Mouse (Mus musculus): ENCODE measurements around the gene Vpreb2. TPM values are rescaled to one million over a fixed set of nuclear protein-coding genes. Genes with fewer than 3 reads are reported as not detected.
A peak's percentile ranks its signal among the peaks of the same experiment; 100 is the strongest.

Vpreb2 gene
- polyA plus RNA-seq, 1 experiment from 2014 or later = 0.30 TPM

- H3K4me1 ChIP-seq (ENCODE audit: insufficient read depth, low read depth, low read length) = no peaks in the 10 kb centered on the region
- DNase-seq (ENCODE audit: low spot score) (peak; percentile 79), ATAC-seq (peak; percentile 97)
- H3K27ac ChIP-seq (ENCODE audit: low read length) = peak overlapping the region; percentile 11; the same call in 1 of the 2 replicates
- no peak overlapping the region for H3K4me3 ChIP-seq (ENCODE audit: low read depth, low read length)
- whole genome bisulfite sequencing = 11% methylated on average over 7 of the region's 7 CpGs
- no peak overlapping the region for H3K9ac ChIP-seq (replicated peaks; ENCODE audit: low read depth)
- no peaks in the 10 kb centered on the region for H3K36me3 ChIP-seq (ENCODE audit: insufficient read depth, low read length)
- no peaks in the 10 kb centered on the region for H3K9me3 ChIP-seq (ENCODE audit: low read length)
- H3K4me2 ChIP-seq (replicated peaks; ENCODE audit: low read depth, low read length) = no peak overlapping the region
- H3K27me3 ChIP-seq (replicated peaks; ENCODE audit: insufficient read depth, low read length) = no peaks in the 10 kb centered on the region
- TF ChIP-seq CTCF (IDR thresholded peaks at IDR 0.05) (peak; percentile 92), EP300 (IDR thresholded peaks at IDR 0.05) (no peak)
Measured at GRCm38 (mm10) chr16:17938821-17939220, 41.4 kb upstream of the Vpreb2 start.

GRCm38 (mm10) chr16:17939255-17939751 lies 40.9 kb upstream of the Vpreb2 start:
- no peak overlapping the region for H3K4me3 ChIP-seq (ENCODE audit: low read depth, low read length)
- H3K27me3 ChIP-seq (replicated peaks; ENCODE audit: insufficient read depth, low read length) = no peaks in the 10 kb centered on the region
- TF ChIP-seq EP300 (IDR thresholded peaks at IDR 0.05) = no peak
- TF ChIP-seq CTCF (IDR thresholded peaks at IDR 0.05) = no peak
- H3K4me2 ChIP-seq (replicated peaks; ENCODE audit: low read depth, low read length) = no peak overlapping the region
- 20% methylated on average over 9 of the region's 9 CpGs for WGBS
- no peak overlapping the region for H3K9ac ChIP-seq (replicated peaks; ENCODE audit: low read depth)
- H3K36me3 ChIP-seq (ENCODE audit: insufficient read depth, low read length) = no peaks in the 10 kb centered on the region
- H3K27ac ChIP-seq (ENCODE audit: low read length) = peak overlapping the region; percentile 11; the same call in 1 of the 2 replicates
- no peaks in the 10 kb centered on the region for H3K9me3 ChIP-seq (ENCODE audit: low read length)
- ATAC-seq (peak; percentile 60), DNase-seq (ENCODE audit: low spot score) (peak; percentile 50)
- no peaks in the 10 kb centered on the region for H3K4me1 ChIP-seq (ENCODE audit: insufficient read depth, low read depth, low read length)

GRCm38 (mm10) chr16:17943466-17943865 lies 36.8 kb upstream of the Vpreb2 start:
- Histone ChIP-seq H3K9ac (replicated peaks; ENCODE audit: low read depth) (no peak overlapping the region), H3K4me1 (ENCODE audit: insufficient read depth, low read depth, low read length) (no peaks in the 10 kb centered on the region), H3K4me3 (ENCODE audit: low read depth, low read length) (no peak overlapping the region), H3K27ac (ENCODE audit: low read length) (no peak overlapping the region), H3K4me2 (replicated peaks; ENCODE audit: low read depth, low read length) (no peak overlapping the region), H3K9me3 (ENCODE audit: low read length) (no peaks in the 10 kb centered on the region), H3K36me3 (ENCODE audit: insufficient read depth, low read length) (no peaks in the 10 kb centered on the region), H3K27me3 (replicated peaks; ENCODE audit: insufficient read depth, low read length) (no peaks in the 10 kb centered on the region)
- DNase-seq (ENCODE audit: low spot score) (no peak), ATAC-seq (no peak)
- no peak for TF ChIP-seq CTCF (IDR thresholded peaks at IDR 0.05)
- TF ChIP-seq EP300 (IDR thresholded peaks at IDR 0.05) = no peak
- WGBS = 71% methylated on average over 8 of the region's 8 CpGs

- 39% methylated on average over 7 of the region's 7 CpGs for WGBS
- ATAC-seq (peak; percentile 90), DNase-seq (ENCODE audit: low spot score) (peak; percentile 84)
- H3K27ac ChIP-seq (ENCODE audit: low read length) = 0 out of 2 replicates have a peak overlapping the region, but pooled peaks have one; percentile 16
- no peaks in the 10 kb centered on the region for H3K4me1 ChIP-seq (ENCODE audit: insufficient read depth, low read depth, low read length)
- no peak overlapping the region for H3K9ac ChIP-seq (replicated peaks; ENCODE audit: low read depth)
- H3K9me3 ChIP-seq (ENCODE audit: low read length) = no peaks in the 10 kb centered on the region
- H3K4me2 ChIP-seq (replicated peaks; ENCODE audit: low read depth, low read length) = no peak overlapping the region
- no peaks in the 10 kb centered on the region for H3K27me3 ChIP-seq (replicated peaks; ENCODE audit: insufficient read depth, low read length)
- no peaks in the 10 kb centered on the region for H3K36me3 ChIP-seq (ENCODE audit: insufficient read depth, low read length)
- H3K4me3 ChIP-seq (ENCODE audit: low read depth, low read length) = no peak overlapping the region
- TF ChIP-seq CTCF (IDR thresholded peaks at IDR 0.05) = no peak
- TF ChIP-seq EP300 (IDR thresholded peaks at IDR 0.05) = peak; percentile 71
Measured at GRCm38 (mm10) chr16:17945081-17945831, 35.0 kb upstream of the Vpreb2 start.

- Histone ChIP-seq H3K4me3 (ENCODE audit: low read depth, low read length) (no peak overlapping the region), H3K4me2 (replicated peaks; ENCODE audit: low read depth, low read length) (no peak overlapping the region), H3K27ac (ENCODE audit: low read length) (no peak overlapping the region), H3K9me3 (ENCODE audit: low read length) (no peaks in the 10 kb centered on the region), H3K9ac (replicated peaks; ENCODE audit: low read depth) (no peak overlapping the region), H3K27me3 (replicated peaks; ENCODE audit: insufficient read depth, low read length) (no peaks in the 10 kb centered on the region), H3K36me3 (ENCODE audit: insufficient read depth, low read length) (no peaks in the 10 kb centered on the region), H3K4me1 (ENCODE audit: insufficient read depth, low read depth, low read length) (no peaks in the 10 kb centered on the region)
- no peak for DNase-seq (ENCODE audit: low spot score)
- no peak for ATAC-seq
- WGBS = 32% methylated on average over 2 of the region's 2 CpGs
- TF ChIP-seq CTCF (IDR thresholded peaks at IDR 0.05) = no peak
- no peak for TF ChIP-seq EP300 (IDR thresholded peaks at IDR 0.05)
Measured at GRCm38 (mm10) chr16:17949421-17949877, 30.8 kb upstream of the Vpreb2 start.

- no peak for ATAC-seq
- WGBS = 53% methylated on average over 4 of the region's 4 CpGs
Measured at GRCm38 (mm10) chr16:17950068-17950467, 30.2 kb upstream of the Vpreb2 start.

More at GRCm38 (mm10) chr16:17950068-17950467, 30.2 kb upstream of the Vpreb2 start:
- H3K4me2 ChIP-seq (replicated peaks; ENCODE audit: low read depth, low read length) = no peak overlapping the region
- no peak for TF ChIP-seq CTCF (IDR thresholded peaks at IDR 0.05)
- no peak for TF ChIP-seq EP300 (IDR thresholded peaks at IDR 0.05)
- no peaks in the 10 kb centered on the region for H3K36me3 ChIP-seq (ENCODE audit: insufficient read depth, low read length)
- H3K4me1 ChIP-seq (ENCODE audit: insufficient read depth, low read depth, low read length) = no peaks in the 10 kb centered on the region
- H3K9me3 ChIP-seq (ENCODE audit: low read length) = no peaks in the 10 kb centered on the region
- no peak overlapping the region for H3K27ac ChIP-seq (ENCODE audit: low read length)
- H3K9ac ChIP-seq (replicated peaks; ENCODE audit: low read depth) = no peak overlapping the region
- DNase-seq (ENCODE audit: low spot score) = no peak
- H3K27me3 ChIP-seq (replicated peaks; ENCODE audit: insufficient read depth, low read length) = no peaks in the 10 kb centered on the region
- H3K4me3 ChIP-seq (ENCODE audit: low read depth, low read length) = no peak overlapping the region

All from lung, postnatal 0 days (tissue).